Mouse (Mus musculus) natural killer cell, adult 2 months (primary cell): ENCODE data around the gene Ccs.
"Not testable (repeated sequence)": the region's sequence is repeated elsewhere in the genome, so short reads cannot be mapped to it uniquely, and the experiment has no call there.

Experiments used
- DNase-seq, 2 experiments: peaks; one replicate each; pipeline ENCODE4 v3.0.0; 2022; ENCODE audit warnings: low spot score in 2 of 2

Gene Ccs

GRCm38 (mm10) chr19:4839149-4839548, at the start of gene Ccs, which contains the start of gene Ccdc87:
TSS of gene Ccs (minus strand) at chr19:4839332.
TSS of gene Ccdc87 (plus strand) at chr19:4839366.
- peak; percentile 95 for DNase-seq

DNA sequence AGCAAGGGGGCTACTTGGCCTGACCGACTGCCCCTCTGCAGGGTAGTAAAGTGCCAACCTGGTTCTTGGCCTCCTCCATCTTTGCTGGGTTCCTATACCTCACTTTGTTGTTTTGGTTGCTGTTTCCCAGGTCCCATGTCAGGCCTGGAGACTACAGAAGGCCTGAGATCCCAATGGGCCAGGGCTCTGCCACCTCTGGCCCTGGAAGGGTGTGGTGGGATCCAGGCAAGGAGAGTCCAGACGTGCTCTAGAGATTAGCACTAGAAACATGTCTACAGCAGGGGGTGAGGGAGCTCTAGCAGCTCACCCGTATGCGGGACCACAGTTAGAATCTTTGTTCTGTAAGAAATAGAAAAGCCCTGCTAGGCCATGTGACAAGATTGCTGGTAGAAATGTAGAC, 44.8 kb upstream of the Ccs start:
- no peak for DNase-seq

GRCm38 (mm10) chr19:4879324-4879703, 40.2 kb upstream of the Ccs start:
- DNase-seq = no peak

DNA sequence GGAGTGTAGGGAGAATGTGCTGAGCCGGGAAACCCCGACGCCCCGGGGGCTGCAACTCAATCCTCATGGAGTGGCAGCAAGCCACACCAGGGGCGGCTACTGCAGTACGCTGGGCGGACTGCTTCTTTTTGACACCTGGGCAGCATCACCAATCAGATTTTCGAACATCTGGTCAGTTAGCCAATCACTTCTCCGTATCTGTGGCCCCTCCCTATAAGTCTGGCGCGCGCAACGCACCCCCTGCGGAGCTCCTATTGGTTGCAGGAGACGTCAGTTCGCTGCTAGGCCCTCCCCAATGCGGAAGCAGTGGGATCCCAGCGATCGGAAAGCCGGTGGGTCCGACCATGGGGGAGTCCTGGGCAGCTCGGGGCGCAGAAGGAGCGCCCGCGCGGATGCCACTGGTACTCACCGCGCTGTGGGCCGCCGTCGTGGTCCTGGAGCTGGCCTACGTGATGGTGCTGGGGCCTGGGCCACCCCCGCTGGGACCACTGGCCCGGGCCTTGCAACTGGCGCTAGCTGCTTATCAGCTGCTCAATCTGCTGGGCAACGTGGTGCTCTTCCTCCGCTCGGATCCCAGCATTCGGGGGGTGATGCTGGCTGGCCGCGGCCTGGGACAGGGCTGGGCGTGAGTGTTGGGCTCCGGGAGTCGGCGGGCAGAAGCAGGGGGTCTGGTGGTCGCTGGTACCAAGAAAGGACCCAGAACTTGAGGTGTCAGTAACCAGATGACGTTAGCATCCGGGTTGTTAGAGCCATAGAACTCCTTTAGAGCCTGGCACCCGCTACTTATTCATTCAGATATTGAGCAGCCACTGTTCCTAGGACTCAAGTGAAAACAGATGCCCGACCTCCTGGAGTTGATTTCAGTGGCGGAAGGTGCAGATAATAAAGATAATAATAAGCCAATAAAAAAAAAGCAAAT, 39.5 kb upstream of the Ccs start, which contains the start of gene Zdhhc24:
Zdhhc24 (plus strand) TSS at position 264 of the 919 bp plus-strand sequence.
- DNase-seq = peak; percentile 94 to 95

GRCm38 (mm10) chr19:4877785-4878184, 38.7 kb upstream of the Ccs start, which contains the start of gene Actn3:
TSS of gene Actn3 (minus strand) at chr19:4877909.
- no peak for DNase-seq

DNA sequence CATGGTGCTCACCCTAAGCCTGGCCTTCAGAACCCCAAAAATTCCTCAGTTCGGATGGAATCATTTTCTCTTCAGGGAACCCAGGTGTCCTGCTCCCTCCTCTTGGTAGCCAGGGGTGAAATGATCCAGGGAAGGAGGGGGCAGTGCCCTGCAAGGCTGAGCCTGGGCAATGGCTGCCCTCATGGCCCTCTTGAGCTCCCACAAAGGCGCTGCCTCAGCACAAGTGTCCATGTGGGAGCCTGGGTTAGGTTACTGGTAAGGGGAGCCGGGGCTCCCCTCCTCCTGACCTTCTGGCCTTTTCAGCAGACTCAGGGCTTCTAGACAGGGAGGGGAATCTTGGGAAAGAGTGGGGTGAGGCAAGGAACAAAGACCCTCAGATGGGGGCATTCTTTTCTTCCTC, 37.6 kb upstream of the Ccs start:
- DNase-seq = no peak

DNA sequence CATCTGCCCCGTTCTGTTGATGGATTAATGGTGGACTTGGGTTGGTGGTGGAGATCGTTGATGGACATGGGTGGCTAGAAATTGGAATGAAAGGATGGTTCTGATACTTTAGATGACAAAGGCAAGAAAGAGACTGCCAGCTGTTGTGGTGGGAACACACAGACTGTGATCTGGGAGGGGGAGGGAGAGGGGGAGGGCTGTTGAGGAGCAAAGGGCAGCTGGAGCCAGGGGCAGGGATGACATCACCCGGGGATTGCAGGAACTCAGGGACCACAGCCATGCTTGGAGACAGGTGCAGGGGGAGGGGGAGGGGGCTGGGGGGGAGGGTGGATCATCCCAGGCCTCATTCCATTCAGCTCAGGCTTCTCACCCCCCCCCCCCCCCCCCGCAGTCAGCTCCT, 37.1 kb upstream of the Ccs start:
- no peak for DNase-seq

GRCm38 (mm10) chr19:4874613-4875012, 35.5 kb upstream of the Ccs start:
- DNase-seq = not testable (repeated sequence)

DNA sequence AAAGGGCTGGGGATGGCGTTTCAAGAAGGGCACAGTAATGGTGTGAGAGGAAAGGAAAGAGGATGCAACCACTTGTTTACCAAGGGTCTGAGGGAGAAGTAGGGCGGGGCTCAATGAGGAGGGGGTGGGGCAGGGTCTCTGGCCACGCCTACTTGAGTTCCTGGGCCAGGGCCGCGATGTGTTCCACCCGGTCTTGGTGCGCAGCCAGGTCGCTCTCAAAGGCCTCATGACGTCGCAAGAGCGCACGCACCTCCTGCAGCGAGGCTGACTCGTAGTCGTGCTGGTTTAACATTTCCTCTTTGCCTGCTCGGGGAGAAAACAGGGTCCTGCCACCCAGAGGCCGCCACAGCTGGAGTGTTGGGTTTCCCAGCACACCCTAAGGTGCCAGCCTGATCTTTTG, 26.0 kb upstream of the Ccs start:
- DNase-seq = no peak

DNA sequence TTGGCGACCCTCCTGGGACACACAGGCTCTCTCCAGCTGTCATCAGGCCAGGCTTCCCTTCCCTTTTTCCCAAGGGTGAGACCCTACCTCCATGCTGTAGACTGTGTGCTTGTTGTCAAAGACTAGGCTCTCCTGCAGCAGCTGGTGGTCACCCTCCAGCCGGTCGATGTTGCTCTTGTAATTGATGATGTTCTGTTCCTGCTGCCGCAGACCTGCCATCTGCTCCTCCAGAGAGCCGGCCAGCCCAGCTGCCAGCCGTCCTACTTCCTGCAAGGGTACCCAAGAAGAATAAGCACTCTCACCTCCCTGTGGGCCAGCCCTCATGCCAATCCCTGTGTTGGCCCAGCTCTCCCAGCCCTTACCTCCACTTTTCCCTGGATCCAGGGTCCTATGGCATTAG, 23.9 kb upstream of the Ccs start:
- DNase-seq = no peak

DNA sequence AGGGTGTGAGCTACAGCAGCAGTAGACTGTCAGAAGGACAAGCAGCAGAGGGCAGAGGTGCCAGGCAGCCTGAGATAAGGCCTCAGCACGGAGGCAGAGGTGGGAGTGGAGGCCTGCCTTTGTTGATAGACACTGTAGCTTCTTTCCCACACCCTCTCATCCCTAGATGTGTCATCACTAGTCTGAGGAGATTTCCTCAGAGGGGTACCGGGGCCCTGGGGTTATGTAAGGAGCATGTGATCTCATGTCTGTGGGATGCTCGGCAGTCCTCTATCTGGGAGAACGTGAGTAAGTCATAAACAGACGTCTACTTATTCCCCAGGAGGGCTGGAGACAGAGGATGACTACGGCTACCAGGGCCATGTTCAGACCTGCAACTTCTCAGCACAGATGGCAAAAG, 19.9 kb upstream of the Ccs start:
- no peak for DNase-seq

DNA sequence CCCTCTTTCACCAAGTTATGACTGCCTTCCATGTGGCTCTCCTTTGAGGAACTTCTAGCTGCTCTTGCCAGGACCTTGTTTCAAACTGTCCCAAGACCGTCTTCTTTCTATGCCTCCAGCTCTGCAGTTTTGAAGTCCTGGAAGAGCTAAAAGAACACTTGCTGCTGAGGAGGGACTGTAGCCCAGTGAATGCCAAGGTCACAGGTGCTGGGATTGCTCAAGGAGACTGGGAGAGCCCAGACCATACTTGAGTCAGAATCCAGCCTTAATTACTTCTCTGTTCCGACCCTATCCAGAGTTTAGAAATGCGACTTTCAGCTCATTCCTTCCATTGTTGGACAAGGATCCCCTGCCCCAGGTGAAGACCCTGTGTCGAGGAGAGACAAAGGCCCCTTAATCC, 16.8 kb upstream of the Ccs start:
- no peak for DNase-seq

- no peak for DNase-seq
These were observed 16.3 kb upstream of the Ccs start for GRCm38 (mm10) chr19:4855470-4855820.

GRCm38 (mm10) chr19:4854552-4855469, 15.7 kb upstream of the Ccs start, which contains the start of gene Ctsf:
TSS of gene Ctsf (plus strand) at chr19:4855130.
- peak; percentile 32 to 35 for DNase-seq

- DNase-seq = no peak
These were observed 11.1 kb upstream of the Ccs start for GRCm38 (mm10) chr19:4850281-4850680.

DNA sequence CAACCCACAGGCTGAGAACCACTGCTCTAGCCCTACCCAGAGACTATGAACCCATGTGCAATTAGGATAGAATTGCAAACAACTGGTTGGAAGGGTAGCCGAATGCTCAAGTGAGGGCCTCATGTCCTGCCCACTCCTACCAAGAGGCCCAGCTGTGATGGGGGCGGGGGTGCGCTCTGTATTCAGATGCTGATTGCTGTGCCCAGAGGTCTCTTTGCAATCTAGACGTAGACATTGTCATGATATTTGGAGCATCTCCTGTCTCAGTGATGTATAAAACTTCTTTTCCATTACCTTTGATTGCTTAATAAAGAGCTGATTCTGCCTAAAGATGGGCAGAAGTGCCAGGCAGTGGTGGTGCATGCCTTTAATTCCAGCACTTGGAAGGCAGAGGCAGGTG, 10.7 kb upstream of the Ccs start:
- DNase-seq = no peak

DNA sequence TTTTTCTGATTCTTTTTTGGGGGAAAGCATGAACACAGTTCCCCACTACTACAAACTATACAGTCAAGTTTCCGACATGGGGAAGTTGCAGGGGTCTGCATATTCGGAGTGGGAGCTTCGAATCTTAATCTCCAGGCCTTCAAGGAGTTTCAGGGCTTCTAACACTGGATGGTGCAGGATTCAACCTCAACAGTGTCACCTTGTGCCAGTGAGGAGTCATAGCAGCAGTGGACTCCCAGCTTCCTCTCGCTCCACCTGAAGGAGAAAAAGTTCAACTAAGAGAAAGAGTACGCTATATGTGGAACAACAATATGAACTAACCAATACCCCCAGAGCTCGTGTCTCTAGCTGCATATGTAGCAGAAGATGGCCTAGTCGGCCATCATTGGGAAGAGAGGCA, 8.4 kb upstream of the Ccs start:
- peak in 1 of 2 experiments; percentile 10 for DNase-seq

- DNase-seq = no peak
These were observed 6.7 kb upstream of the Ccs start for GRCm38 (mm10) chr19:4845846-4846245.

- no peak for DNase-seq
These were observed 3.5 kb upstream of the Ccs start for GRCm38 (mm10) chr19:4842611-4843010.

DNA sequence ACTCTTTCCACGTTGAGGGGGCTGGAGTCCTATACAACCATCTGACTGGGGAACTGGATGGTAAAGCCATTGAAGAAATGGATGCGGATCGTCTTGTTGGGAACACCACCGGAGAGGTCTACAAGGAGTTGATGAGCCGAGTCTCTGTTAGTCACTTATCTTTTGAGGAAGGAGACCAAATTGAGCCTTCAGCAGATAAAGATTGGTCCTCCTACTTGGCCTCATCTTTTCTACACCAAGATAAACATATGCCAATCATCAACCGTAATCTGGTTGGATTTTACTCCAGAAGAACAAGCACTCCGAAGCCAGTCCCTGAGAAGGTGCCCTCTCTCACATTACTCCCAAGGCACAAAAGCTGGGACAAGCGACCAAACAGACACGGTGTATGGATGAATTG, 1.7 kb upstream of the Ccs start:
- no peak for DNase-seq

DNA sequence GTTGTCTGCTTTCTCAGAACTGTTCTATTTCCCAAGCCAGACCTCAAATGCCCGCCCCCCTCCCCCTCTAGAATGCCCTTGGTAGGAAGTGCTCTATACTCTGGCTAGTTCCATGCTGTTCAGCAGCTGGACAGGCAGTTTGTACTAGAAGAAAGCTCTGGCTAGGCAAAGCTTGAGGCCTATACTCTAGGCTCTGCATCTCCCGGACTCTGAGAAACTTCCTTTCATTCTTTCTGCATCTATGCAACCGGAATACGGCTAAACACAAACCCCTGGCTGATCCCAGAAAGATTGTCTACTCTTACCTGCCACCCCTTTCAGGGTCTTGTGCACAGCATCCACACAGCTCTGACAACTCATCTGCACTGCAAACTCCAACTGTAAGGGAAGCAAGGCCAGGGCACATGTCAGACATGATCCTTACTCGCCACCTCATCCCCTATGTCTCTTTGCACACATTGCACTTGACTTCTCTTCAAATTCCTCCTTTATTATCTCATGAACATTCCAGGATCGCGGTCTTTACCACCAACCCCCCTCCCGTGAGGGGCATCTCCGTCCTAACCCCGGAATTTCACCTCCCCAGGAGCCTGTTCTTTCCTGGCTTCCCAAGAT, 499 bp downstream of the Ccs start:
- no peak for DNase-seq

GRCm38 (mm10) chr19:4837049-4837448, 2.1 kb downstream of the Ccs start:
- no peak for DNase-seq
